Mouse (Mus musculus) bone marrow, adult 2 months (tissue): ENCODE measurements around the gene Timm22.

Experiments used
- CTCF ChIP-seq: fragments of 200-500 bp; IDR thresholded peaks from 2 replicates; pipeline ENCODE4 v1.5.1; 2011; ENCODE audit warnings: low read length, control low read depth; ENCODE audit not compliant: control insufficient read depth, insufficient read depth
- POLR2A ChIP-seq: fragments of 200-500 bp; IDR thresholded peaks from 2 replicates; pipeline ENCODE4 v1.6.1; 2011; ENCODE audit warnings: low read depth, mild to moderate bottlenecking, control low read depth, low read length, borderline replicate concordance; ENCODE audit not compliant: control insufficient read depth

GRCm38 (mm10) chr11:76405113-76405512, 1.6 kb upstream of the Timm22 start:
- no peak for TF ChIP-seq POLR2A
- no peak for TF ChIP-seq CTCF
